Mouse (Mus musculus): ENCODE measurements at regions not wholly inside any gene's neighbourhood (a gene's known extent, or its start where the extent isn't known, plus 50 kb on each side); places are given as distances from the start of the nearest gene placed in this dataset.

GRCm38 (mm10) chr9:117716476-117716875 is 86.8 kb upstream of the Rbms3 start:
- Histone ChIP-seq H3K9me3 (ENCODE audit: control insufficient read depth, low read length) (peaks cover 64% of the 10 kb centered on the region), H3K36me3 (ENCODE audit: control insufficient read depth) (no peaks in the 10 kb centered on the region), H3K27me3 (ENCODE audit: control insufficient read depth) (no peaks in the 10 kb centered on the region), H3K4me3 (replicated peaks) (no peak overlapping the region), H3K4me1 (ENCODE audit: control insufficient read depth) (no peaks in the 10 kb centered on the region)
- no peak for TF ChIP-seq GATA1 (IDR thresholded peaks at IDR 0.05; ENCODE audit: low read length)
- no peak for TF ChIP-seq TAL1 (IDR thresholded peaks at IDR 0.05; ENCODE audit: low read length)

- no peaks in the 10 kb centered on the region for H3K4me1 ChIP-seq (ENCODE audit: control insufficient read depth)
- peaks cover 71% of the 10 kb centered on the region for H3K9me3 ChIP-seq (ENCODE audit: control insufficient read depth, low read length)
Observed at GRCm38 (mm10) chr9:117714741-117715675, 85.3 kb upstream of the Rbms3 start.

GRCm38 (mm10) chr9:117713121-117713520 is 83.4 kb upstream of the Rbms3 start:
- Histone ChIP-seq H3K36me3 (ENCODE audit: control insufficient read depth) (no peaks in the 10 kb centered on the region), H3K4me3 (replicated peaks) (no peak overlapping the region), H3K27me3 (ENCODE audit: control insufficient read depth) (no peaks in the 10 kb centered on the region), H3K9me3 (ENCODE audit: control insufficient read depth, low read length) (peaks cover 80% of the 10 kb centered on the region), H3K4me1 (ENCODE audit: control insufficient read depth) (no peaks in the 10 kb centered on the region)
- no peak for TF ChIP-seq GATA1 (IDR thresholded peaks at IDR 0.05; ENCODE audit: low read length)
- TF ChIP-seq TAL1 (IDR thresholded peaks at IDR 0.05; ENCODE audit: low read length), result no peak

More at GRCm38 (mm10) chr9:117714741-117715675, 85.3 kb upstream of the Rbms3 start:
- Histone ChIP-seq H3K4me3 (replicated peaks) (no peak overlapping the region), H3K36me3 (ENCODE audit: control insufficient read depth) (no peaks in the 10 kb centered on the region), H3K27me3 (ENCODE audit: control insufficient read depth) (no peaks in the 10 kb centered on the region)
- TF ChIP-seq TAL1 (IDR thresholded peaks at IDR 0.05; ENCODE audit: low read length), result no peak

- Histone ChIP-seq H3K36me3 (ENCODE audit: control insufficient read depth) (no peaks in the 10 kb centered on the region), H3K27me3 (ENCODE audit: control insufficient read depth) (no peaks in the 10 kb centered on the region), H3K4me1 (ENCODE audit: control insufficient read depth) (no peaks in the 10 kb centered on the region), H3K4me3 (replicated peaks) (no peak overlapping the region), H3K9me3 (ENCODE audit: control insufficient read depth, low read length) (peaks cover 82% of the 10 kb centered on the region)
- TF ChIP-seq TAL1 (IDR thresholded peaks at IDR 0.05; ENCODE audit: low read length) (no peak), GATA1 (IDR thresholded peaks at IDR 0.05; ENCODE audit: low read length) (no peak)
Observed at GRCm38 (mm10) chr9:117711793-117712192, 82.1 kb upstream of the Rbms3 start.

DNA sequence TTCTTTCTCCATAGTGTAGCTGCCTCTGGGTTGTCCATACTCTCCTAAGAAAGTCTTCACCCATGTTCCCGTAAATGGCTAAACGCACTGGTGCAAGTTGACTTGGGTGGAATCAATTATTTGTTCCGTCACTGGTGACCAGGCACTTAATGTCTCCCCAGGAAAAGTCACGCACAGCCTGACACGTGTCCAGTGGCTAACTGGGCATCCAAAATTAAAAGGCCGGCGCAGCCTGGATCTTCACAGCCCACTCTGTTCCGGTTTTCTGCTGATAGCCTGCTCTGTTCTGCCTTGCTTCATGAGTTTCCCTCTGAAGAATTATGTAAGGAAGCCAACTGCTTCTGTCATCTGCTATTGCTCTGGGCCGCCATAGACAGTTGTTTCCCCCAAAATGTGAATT is 81.3 kb upstream of the Rbms3 start:
- peaks cover 83% of the 10 kb centered on the region for H3K9me3 ChIP-seq (ENCODE audit: control insufficient read depth, low read length)
- no peak for TF ChIP-seq TAL1 (IDR thresholded peaks at IDR 0.05; ENCODE audit: low read length)
- TF ChIP-seq GATA1 (IDR thresholded peaks at IDR 0.05; ENCODE audit: low read length), result no peak
- no peak overlapping the region for H3K4me3 ChIP-seq (replicated peaks)
- no peaks in the 10 kb centered on the region for H3K27me3 ChIP-seq (ENCODE audit: control insufficient read depth)
- no peaks in the 10 kb centered on the region for H3K4me1 ChIP-seq (ENCODE audit: control insufficient read depth)
- H3K36me3 ChIP-seq (ENCODE audit: control insufficient read depth), result no peaks in the 10 kb centered on the region

- TF ChIP-seq GATA1 (IDR thresholded peaks at IDR 0.05; ENCODE audit: low read length) (no peak), TAL1 (IDR thresholded peaks at IDR 0.05; ENCODE audit: low read length) (no peak)
- no peaks in the 10 kb centered on the region for H3K27me3 ChIP-seq (ENCODE audit: control insufficient read depth)
- H3K4me3 ChIP-seq (replicated peaks), result no peak overlapping the region
- H3K4me1 ChIP-seq (ENCODE audit: control insufficient read depth), result no peaks in the 10 kb centered on the region
- H3K36me3 ChIP-seq (ENCODE audit: control insufficient read depth), result no peaks in the 10 kb centered on the region
- peaks cover 75% of the 10 kb centered on the region for H3K9me3 ChIP-seq (ENCODE audit: control insufficient read depth, low read length)
Observed at GRCm38 (mm10) chr9:117709677-117710076, 80.0 kb upstream of the Rbms3 start.

DNA sequence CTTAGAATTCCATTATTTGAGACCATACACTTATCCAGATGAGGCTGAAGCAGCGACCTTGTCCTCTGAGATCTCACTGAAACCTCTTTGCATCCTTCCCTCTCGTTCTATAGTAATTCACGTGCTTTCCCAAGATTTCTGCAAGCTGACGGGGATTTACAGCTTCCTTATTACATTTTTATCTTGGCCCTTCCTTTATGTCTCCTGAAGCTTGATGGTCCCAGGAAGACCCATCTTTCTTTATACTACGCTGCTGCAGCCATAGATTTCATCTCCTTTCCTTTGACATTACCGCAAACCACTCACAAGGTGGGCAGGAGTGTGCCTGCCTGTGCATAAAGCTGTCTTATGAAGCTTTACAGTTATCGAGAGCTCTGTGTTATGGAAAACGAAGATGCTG is 63.3 kb upstream of the Rbms3 start:
- H3K4me1 ChIP-seq (ENCODE audit: control insufficient read depth), result no peaks in the 10 kb centered on the region

DNA sequence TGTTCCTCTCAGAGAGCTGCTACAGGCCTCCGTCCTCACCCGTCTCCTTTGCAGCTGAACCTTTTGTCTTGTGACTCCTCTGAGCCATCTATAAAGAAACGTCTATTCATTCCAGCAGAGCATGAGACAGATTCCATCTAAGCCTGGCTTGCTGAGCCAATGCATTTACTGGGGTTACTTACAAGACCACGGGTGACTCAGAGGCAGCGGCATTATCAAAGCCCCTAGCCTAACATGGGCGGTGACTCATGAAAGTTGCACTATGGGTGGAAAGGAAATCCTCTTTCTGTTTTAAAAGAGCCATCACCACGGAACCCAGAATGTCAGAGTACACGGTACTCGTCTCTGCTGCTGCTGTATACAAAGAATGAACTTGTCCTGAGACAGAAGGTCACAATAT is 62.8 kb upstream of the Rbms3 start:
- TF ChIP-seq GATA1 (IDR thresholded peaks at IDR 0.05; ENCODE audit: low read length), result no peak
- TF ChIP-seq TAL1 (IDR thresholded peaks at IDR 0.05; ENCODE audit: low read length), result no peak

More for the DNA sequence above, 63.3 kb upstream of the Rbms3 start:
- Histone ChIP-seq H3K36me3 (ENCODE audit: control insufficient read depth) (no peaks in the 10 kb centered on the region), H3K9me3 (ENCODE audit: control insufficient read depth, low read length) (peaks cover 17% of the 10 kb centered on the region), H3K27me3 (ENCODE audit: control insufficient read depth) (no peaks in the 10 kb centered on the region), H3K4me3 (replicated peaks) (no peak overlapping the region)
- no peak for TF ChIP-seq TAL1 (IDR thresholded peaks at IDR 0.05; ENCODE audit: low read length)
- no peak for TF ChIP-seq GATA1 (IDR thresholded peaks at IDR 0.05; ENCODE audit: low read length)

GRCm38 (mm10) chr9:117689946-117690345 is 60.2 kb upstream of the Rbms3 start:
- TF ChIP-seq TAL1 (IDR thresholded peaks at IDR 0.05; ENCODE audit: low read length), result no peak
- no peak for TF ChIP-seq GATA1 (IDR thresholded peaks at IDR 0.05; ENCODE audit: low read length)
- Histone ChIP-seq H3K4me1 (ENCODE audit: control insufficient read depth) (no peaks in the 10 kb centered on the region), H3K4me3 (replicated peaks) (no peak overlapping the region), H3K9me3 (ENCODE audit: control insufficient read depth, low read length) (peaks cover 26% of the 10 kb centered on the region), H3K36me3 (ENCODE audit: control insufficient read depth) (no peaks in the 10 kb centered on the region), H3K27me3 (ENCODE audit: control insufficient read depth) (no peaks in the 10 kb centered on the region)

More for the DNA sequence above, 62.8 kb upstream of the Rbms3 start:
- Histone ChIP-seq H3K4me1 (ENCODE audit: control insufficient read depth) (no peaks in the 10 kb centered on the region), H3K27me3 (ENCODE audit: control insufficient read depth) (no peaks in the 10 kb centered on the region), H3K36me3 (ENCODE audit: control insufficient read depth) (no peaks in the 10 kb centered on the region), H3K9me3 (ENCODE audit: control insufficient read depth, low read length) (peaks cover 17% of the 10 kb centered on the region), H3K4me3 (replicated peaks) (no peak overlapping the region)

Data from erythroblast, embryonic 14.5 days (primary cell).